Mouse (Mus musculus) intestine, embryonic 15.5 days (tissue): ENCODE data around the gene Pnpla8. TPM values are rescaled to one million over a fixed set of nuclear protein-coding genes. Genes with fewer than 3 reads are reported as not detected.
A peak's percentile ranks its signal among the peaks of the same experiment; 100 is the strongest.
"Not testable (repeated sequence)": the region's sequence is repeated elsewhere in the genome, so short reads cannot be mapped to it uniquely, and the experiment has no call there.

ENCODE experiments used
- ATAC-seq: fragments of 200-750 bp; cut with Nextera tagmentation; 2 replicates; pipeline ENCODE4 v1.8.0; 2017; ENCODE audit warnings: moderate TSS enrichment, moderate library complexity
- H3K27ac ChIP-seq: fragments of 300-500 bp; sonication (generic); 2 replicates; pipeline ENCODE4 v1.5.1; 2015; ENCODE audit warnings: mild to moderate bottlenecking, inconsistent platforms
- H3K27me3 ChIP-seq: fragments of 300-500 bp; sonication (generic); replicated peaks from 2 replicates; pipeline ENCODE4 v1.6.1; 2015; ENCODE audit warnings: inconsistent platforms
- H3K36me3 ChIP-seq: fragments of 300-500 bp; sonication (generic); 2 replicates; pipeline ENCODE4 v1.6.1; 2015; ENCODE audit warnings: inconsistent platforms
- H3K4me1 ChIP-seq: fragments of 300-500 bp; sonication (generic); replicated peaks from 2 replicates; pipeline ENCODE4 v1.6.1; 2015; ENCODE audit warnings: inconsistent platforms
- H3K4me2 ChIP-seq: fragments of 300-500 bp; sonication (generic); replicated peaks from 2 replicates; pipeline ENCODE4 v1.6.1; 2015; ENCODE audit warnings: mild to moderate bottlenecking, inconsistent platforms
- H3K4me3 ChIP-seq: fragments of 300-500 bp; sonication (generic); replicated peaks from 2 replicates; pipeline ENCODE4 v1.5.1; 2015; ENCODE audit warnings: inconsistent platforms
- H3K9ac ChIP-seq: fragments of 300-500 bp; sonication (generic); 2 replicates; pipeline ENCODE4 v1.6.1; 2015; ENCODE audit warnings: inconsistent platforms
- H3K9me3 ChIP-seq: fragments of 300-500 bp; sonication (generic); 2 replicates; pipeline ENCODE4 v1.6.1; 2016; ENCODE audit warnings: inconsistent platforms
- WGBS: fragments of 180-500 bp; shearing (Covaris S2); methylation state at CpG from one replicate; pipeline ENCODE4 v1.1.7; 2015; 5-methylcytosine and 5-hydroxymethylcytosine counted together
- polyA plus RNA-seq: library from polyadenylated mRNA; unstranded; fragments of >200 nt; fragmentation: Nextera tagmentation; extraction: Ambion mirVana; gene quantifications from 2 replicates; pipeline ENCODE4 v1.2.1, GENCODE M21; 2015

The Pnpla8 gene
- 53.8 and 57.5 TPM in 2 replicates for polyA plus RNA-seq

- not testable (repeated sequence) for H3K9me3 ChIP-seq, H3K27ac ChIP-seq, H3K27me3 ChIP-seq, ATAC-seq, H3K36me3 ChIP-seq, H3K4me1 ChIP-seq
- Histone ChIP-seq H3K4me3 (peak within 1 kb of the TSS; percentile 66), H3K4me2 (peak within 1 kb of the TSS; percentile 85), H3K9ac (peak within 1 kb of the TSS; percentile 70)
- WGBS, result 89% methylated on average over 2 of the region's 2 CpGs
Measured at GRCm38 (mm10) chr12:44221070-44221469, at the start of gene Pnpla8. TSS of gene Pnpla8 (plus strand) at chr12:44221370.

- no peak for ATAC-seq
- Histone ChIP-seq H3K4me3 (no peak overlapping the region), H3K4me2 (no peak overlapping the region)
Measured at GRCm38 (mm10) chr12:44176331-44177037, 44.7 kb upstream of the Pnpla8 start.

GRCm38 (mm10) chr12:44177038-44177355 lies 44.2 kb upstream of the Pnpla8 start:
- no peak overlapping the region for H3K4me2 ChIP-seq
- no peak overlapping the region for H3K9ac ChIP-seq
- no peak overlapping the region for H3K27ac ChIP-seq
- no peak overlapping the region for H3K4me3 ChIP-seq
- 80% methylated on average over 2 of the region's 2 CpGs for WGBS
- H3K9me3 ChIP-seq, result no peaks in the 10 kb centered on the region
- no peaks in the 10 kb centered on the region for H3K36me3 ChIP-seq
- no peaks in the 10 kb centered on the region for H3K4me1 ChIP-seq
- ATAC-seq, result no peak
- H3K27me3 ChIP-seq, result no peaks in the 10 kb centered on the region

More at GRCm38 (mm10) chr12:44176331-44177037, 44.7 kb upstream of the Pnpla8 start:
- WGBS, result 31% methylated on average over 10 of the region's 10 CpGs
- H3K4me1 ChIP-seq, result no peaks in the 10 kb centered on the region
- H3K27ac ChIP-seq, result no peak overlapping the region
- H3K36me3 ChIP-seq, result no peaks in the 10 kb centered on the region
- no peaks in the 10 kb centered on the region for H3K27me3 ChIP-seq
- H3K9ac ChIP-seq, result no peak overlapping the region
- no peaks in the 10 kb centered on the region for H3K9me3 ChIP-seq

GRCm38 (mm10) chr12:44181081-44181982 lies 39.8 kb upstream of the Pnpla8 start:
- Histone ChIP-seq H3K9me3 (no peaks in the 10 kb centered on the region), H3K4me3 (no peak overlapping the region), H3K36me3 (no peaks in the 10 kb centered on the region), H3K4me1 (no peaks in the 10 kb centered on the region), H3K27ac (no peak overlapping the region), H3K9ac (no peak overlapping the region), H3K27me3 (no peaks in the 10 kb centered on the region), H3K4me2 (no peak overlapping the region)
- peak; percentile 70 for ATAC-seq
- WGBS, result 46% methylated on average over 9 of the region's 9 CpGs

GRCm38 (mm10) chr12:44197873-44198525 lies 23.2 kb upstream of the Pnpla8 start:
- Histone ChIP-seq H3K27me3 (no peaks in the 10 kb centered on the region), H3K4me3 (no peak overlapping the region), H3K4me1 (no peaks in the 10 kb centered on the region), H3K4me2 (no peak overlapping the region), H3K9me3 (no peaks in the 10 kb centered on the region), H3K27ac (no peak overlapping the region), H3K36me3 (no peaks in the 10 kb centered on the region), H3K9ac (no peak overlapping the region)
- 52% methylated on average over 4 of the region's 4 CpGs for WGBS
- ATAC-seq, result peak; percentile 81

DNA sequence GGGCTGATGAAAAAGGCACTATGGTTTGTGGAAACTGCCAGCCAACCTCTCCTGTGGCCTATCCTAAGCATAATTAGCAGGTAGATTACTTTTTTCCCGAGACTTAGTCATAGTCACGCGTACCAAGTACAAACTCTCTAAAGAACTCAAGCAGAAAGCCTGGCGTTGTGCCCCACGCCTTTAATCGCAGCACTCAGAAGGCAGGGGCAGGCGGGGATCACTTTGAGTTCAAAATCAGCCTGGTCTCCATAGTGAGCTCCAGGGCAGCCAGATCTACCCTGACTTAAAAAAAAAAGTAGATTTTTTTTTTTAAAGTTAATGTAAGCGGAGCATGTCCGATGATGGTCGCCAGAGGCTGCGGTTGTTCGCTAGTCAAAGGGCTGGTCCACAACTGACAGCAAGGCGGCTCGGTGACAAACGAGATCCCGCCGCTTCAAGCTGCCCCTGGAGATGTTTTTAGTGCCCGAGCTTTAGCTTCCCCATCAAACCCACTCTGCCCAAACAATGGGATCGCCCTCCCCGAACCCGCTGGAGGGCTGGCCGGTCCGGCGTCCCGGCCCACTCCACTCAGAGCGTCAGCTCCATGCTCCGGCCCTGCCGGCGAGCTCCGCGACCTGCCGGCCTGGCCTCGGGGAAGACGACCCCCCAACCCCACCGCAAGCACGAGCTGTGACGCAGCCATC lies 11.9 kb upstream of the Pnpla8 start:
- Histone ChIP-seq H3K9ac (peak overlapping the region; percentile 89), H3K27ac (peak overlapping the region; percentile 72), H3K36me3 (no peaks in the 10 kb centered on the region), H3K4me2 (peak overlapping the region; percentile 67), H3K27me3 (no peaks in the 10 kb centered on the region), H3K9me3 (no peaks in the 10 kb centered on the region), H3K4me1 (no peaks in the 10 kb centered on the region), H3K4me3 (peak overlapping the region; percentile 82)
- WGBS, result under 1% methylated on average over 37 of the region's 37 CpGs
- ATAC-seq, result no peak

GRCm38 (mm10) chr12:44209824-44210752 lies 11.1 kb upstream of the Pnpla8 start, which contains the start of gene Dnajb9:
TSS of gene Dnajb9 (minus strand) at chr12:44210326.
- no peaks in the 10 kb centered on the region for H3K4me1 ChIP-seq
- no peaks in the 10 kb centered on the region for H3K9me3 ChIP-seq
- no peaks in the 10 kb centered on the region for H3K27me3 ChIP-seq
- peak; percentile 99 for ATAC-seq
- no peaks in the 10 kb centered on the region for H3K36me3 ChIP-seq
- under 1% methylated on average over 74 of the region's 77 CpGs for WGBS
- peak within 1 kb of the TSS; percentile 82 for H3K4me3 ChIP-seq
- H3K9ac ChIP-seq, result peak within 1 kb of the TSS; percentile 89
- H3K4me2 ChIP-seq, result peak within 1 kb of the TSS; percentile 72
- H3K27ac ChIP-seq, result peak within 1 kb of the TSS; percentile 72

DNA sequence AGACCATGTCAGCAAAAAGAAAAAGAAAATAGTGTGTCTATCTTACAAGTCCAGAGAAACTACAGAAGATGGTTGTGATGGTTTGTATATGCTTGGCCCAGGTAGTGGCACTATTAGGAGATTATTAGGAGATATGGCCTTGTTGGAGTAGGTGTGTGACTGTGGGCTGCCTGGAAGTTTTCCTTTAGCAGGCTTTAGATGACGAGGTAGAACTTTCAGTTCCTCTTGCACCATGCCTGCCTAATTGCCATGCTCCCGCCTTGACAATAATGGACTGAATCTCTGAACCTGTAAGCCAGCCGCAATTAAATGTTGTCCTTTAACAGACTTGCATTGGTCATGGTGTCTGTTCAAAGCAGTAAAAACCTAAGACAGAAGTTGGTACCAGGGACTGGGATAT lies 9.6 kb upstream of the Pnpla8 start:
- 93% methylated on average over 3 of the region's 3 CpGs for WGBS
- no peak for ATAC-seq
- no peaks in the 10 kb centered on the region for H3K9me3 ChIP-seq
- no peak overlapping the region for H3K4me3 ChIP-seq
- no peak overlapping the region for H3K27ac ChIP-seq
- H3K9ac ChIP-seq, result no peak overlapping the region
- no peak overlapping the region for H3K4me2 ChIP-seq
- H3K36me3 ChIP-seq, result no peaks in the 10 kb centered on the region
- no peaks in the 10 kb centered on the region for H3K4me1 ChIP-seq
- H3K27me3 ChIP-seq, result no peaks in the 10 kb centered on the region

DNA sequence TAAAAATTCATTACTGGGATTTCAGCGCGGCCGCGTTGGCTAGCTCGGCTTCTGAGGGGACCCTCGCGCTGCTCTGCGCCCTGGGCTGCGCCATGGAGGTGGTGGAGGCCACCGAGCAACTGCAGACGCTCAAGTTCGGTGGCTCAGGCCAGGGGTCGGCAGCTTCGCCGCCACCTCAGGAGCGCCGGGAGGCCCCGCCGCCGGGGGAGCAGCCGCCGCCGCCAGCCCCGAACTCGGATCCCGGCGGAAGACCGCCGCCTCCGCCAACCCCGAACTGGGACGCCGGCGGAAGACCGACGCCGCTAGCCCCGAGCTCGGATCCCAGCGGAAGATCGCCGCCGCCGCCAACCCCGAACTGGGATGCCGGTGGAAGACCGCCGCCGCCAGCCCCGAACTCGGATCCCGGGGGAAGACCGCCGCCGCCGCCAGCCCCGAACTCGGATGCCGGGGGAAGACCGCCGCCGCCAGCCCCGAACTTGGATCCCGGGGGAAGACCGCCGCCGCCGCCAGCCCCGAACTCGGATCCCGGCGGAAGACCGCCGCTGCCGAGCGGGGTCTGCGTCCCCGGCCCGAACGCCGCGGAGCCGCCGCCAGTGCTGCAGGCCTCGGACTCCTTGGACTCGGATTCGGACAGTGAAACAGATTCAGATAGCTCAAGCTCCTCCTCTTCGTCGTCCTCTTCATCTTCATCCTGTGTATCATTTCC lies 634 bp downstream of the Pnpla8 start:
- H3K4me3 ChIP-seq, result peak overlapping the region; percentile 66
- 2% methylated on average over 88 of the region's 89 CpGs for WGBS
- H3K36me3 ChIP-seq, result no peaks in the 10 kb centered on the region
- H3K27me3 ChIP-seq, result no peaks in the 10 kb centered on the region
- H3K9ac ChIP-seq, result peak overlapping the region; percentile 70
- ATAC-seq, result 0 out of 2 replicates have a peak, but pooled peaks have one; percentile 39
- no peak overlapping the region for H3K27ac ChIP-seq
- H3K4me1 ChIP-seq, result no peaks in the 10 kb centered on the region
- H3K4me2 ChIP-seq, result peak overlapping the region; percentile 85
- H3K9me3 ChIP-seq, result no peaks in the 10 kb centered on the region

DNA sequence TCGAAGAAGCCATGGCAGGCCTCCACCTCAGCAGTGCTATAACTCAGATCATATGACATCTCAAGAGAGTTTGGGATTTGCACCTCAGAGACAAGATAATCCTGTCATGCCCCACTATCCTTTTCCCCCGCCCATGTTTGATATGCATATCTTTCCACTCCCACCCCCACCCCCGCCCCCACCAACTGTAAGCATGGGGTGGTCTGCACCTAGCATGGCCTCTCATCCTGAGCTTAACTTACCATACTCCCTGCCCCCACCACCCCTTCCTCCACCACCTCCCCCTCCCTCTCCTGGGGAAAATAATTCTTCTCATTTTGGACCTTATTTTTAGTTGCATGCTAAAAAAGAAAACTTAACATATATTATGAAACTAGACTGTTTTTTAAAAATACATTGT lies 1.9 kb downstream of the Pnpla8 start:
- Histone ChIP-seq H3K9ac (no peak overlapping the region), H3K9me3 (no peaks in the 10 kb centered on the region), H3K27me3 (no peaks in the 10 kb centered on the region), H3K4me2 (no peak overlapping the region), H3K4me3 (no peak overlapping the region), H3K27ac (no peak overlapping the region), H3K36me3 (no peaks in the 10 kb centered on the region), H3K4me1 (no peaks in the 10 kb centered on the region)
- WGBS, result 78% methylated on average over 3 of the region's 3 CpGs
- no peak for ATAC-seq

GRCm38 (mm10) chr12:44224650-44225049 lies 3.5 kb downstream of the Pnpla8 start:
- H3K4me2 ChIP-seq, result no peak overlapping the region
- H3K27ac ChIP-seq, result no peak overlapping the region
- WGBS, result 81% methylated on average over 3 of the region's 3 CpGs
- H3K27me3 ChIP-seq, result no peaks in the 10 kb centered on the region
- H3K36me3 ChIP-seq, result no peaks in the 10 kb centered on the region
- ATAC-seq, result no peak
- H3K4me3 ChIP-seq, result no peak overlapping the region
- H3K4me1 ChIP-seq, result no peaks in the 10 kb centered on the region
- H3K9ac ChIP-seq, result no peak overlapping the region
- H3K9me3 ChIP-seq, result no peaks in the 10 kb centered on the region
